In genomic region chr2:52742256-52743158, GRCm38 (mm10) we compare ENCODE assay signal across 8 mouse cellular contexts. TPM values are rescaled to one million over a fixed set of nuclear protein-coding genes. Genes with fewer than 3 reads are reported as not detected.
DNase-seq lines count a peak whose midpoint lies in the region; ATAC-seq and TF ChIP-seq lines count a peak whose summit lies in the region.

TSS of gene Stam2 (minus strand) at chr2:52742281.

- peak; percentile 92 for ATAC-seq in Patski
- ATAC-seq in hindbrain, embryonic 11.5 days (ENCODE audit: low FRiP score): peak; percentile 95

- TF ChIP-seq CTCF in Patski (IDR thresholded peaks at IDR 0.05): peak; percentile 60

- H3K36me3 ChIP-seq in hindbrain, embryonic 11.5 days (ENCODE audit: control insufficient read depth, insufficient read depth, low read length): no peaks in the 10 kb centered on the region

- H3K4me2 ChIP-seq in hindbrain, embryonic 11.5 days (replicated peaks; ENCODE audit: low read depth, low read length): peak within 1 kb of the TSS; percentile 57

- in situ Hi-C loops in Patski (cut with MboI; ENCODE audit: low pct_unique_long_range_greater_than_20kb): loop anchor here (5.0 kb wide), 1 partner anchor 115 kb away; no protein-coding TSS in a partner anchor

- H3K9me3 ChIP-seq in hindbrain, embryonic 11.5 days (ENCODE audit: control insufficient read depth, low read length): no peaks in the 10 kb centered on the region

- WGBS in hindbrain, embryonic 11.5 days: 8% methylated on average over 54 of the region's 54 CpGs

- peak within 1 kb of the TSS; percentile 81 for H3K9ac ChIP-seq in hindbrain, embryonic 11.5 days (ENCODE audit: low read depth, low read length)

- peak within 1 kb of the TSS; percentile 85 for H3K27ac ChIP-seq in hindbrain, embryonic 11.5 days (ENCODE audit: low read depth, low read length)

- H3K27me3 ChIP-seq in Patski: no peaks in the 10 kb centered on the region
- no peaks in the 10 kb centered on the region for H3K27me3 ChIP-seq in hindbrain, embryonic 11.5 days (ENCODE audit: control insufficient read depth, insufficient read depth, low read length)

- peak within 1 kb of the TSS; percentile 83 for H3K4me3 ChIP-seq in hindbrain, embryonic 11.5 days (ENCODE audit: low read depth, low read length)

- H3K4me1 ChIP-seq in hindbrain, embryonic 11.5 days (replicated peaks; ENCODE audit: control insufficient read depth, insufficient read depth, low read length): no peaks in the 10 kb centered on the region

- CTCF ChIA-PET in Patski (lab: Charles Lee): interaction anchor here (0.7 kb wide), 1 partner anchor 380 kb away, joined by 3 read pairs; no protein-coding TSS in a partner anchor

- peak; percentile 46 for DNase-seq in Patski (ENCODE audit: low read depth, low spot score)
- peak; percentile 94 for DNase-seq in cerebellum, postnatal 10 days
- peak; percentile 85 to 90 for DNase-seq in frontal cortex, postnatal 10 days (ENCODE audit: low spot score in 2 of 2)
- DNase-seq in hindbrain, embryonic 11.5 days (ENCODE audit: low spot score): peak; percentile 92
- peak; percentile 92 to 96 for DNase-seq in layer of hippocampus, postnatal 14 days (ENCODE audit: low spot score in 2 of 2)
- peak; percentile 94 for DNase-seq in lung, postnatal 10 days
- DNase-seq in ovary, postnatal 14 days (ENCODE audit: low spot score): peak; percentile 81
- DNase-seq in thymus, postnatal 14 days: peak; percentile 92

- POLR2A ChIA-PET in Patski (lab: Charles Lee): interaction anchor here (0.5 kb wide), 1 partner anchor 92 kb away, joined by 3 read pairs; no protein-coding TSS in a partner anchor

RNA-seq across cellular contexts. Expression of gene Stam2, which starts in this region (rescaled TPM):
- 39.4 TPM for polyA plus RNA-seq in Patski (2021)
- 45.9 and 48.8 TPM in 2 replicates for polyA plus RNA-seq in hindbrain, embryonic 11.5 days (2014; fragmentation: Nextera tagmentation; extraction: Ambion mirVana)
- total RNA-seq in layer of hippocampus, postnatal 14 days (2021): 10 to 100 TPM; 21.7 to 26.3 TPM

Comparison
In these comparisons a context has a peak if more than half of its experiments do, and no peak if none do; other contexts are left out.
1. Peak in every context shown above with its lines: DNase-seq, ATAC-seq, H3K4me3 ChIP-seq and H3K27ac ChIP-seq.